Mouse (Mus musculus) small intestine, adult 2 months (tissue): Measurements from ENCODE around the gene Ppm1g. TPM values are rescaled to one million over a fixed set of nuclear protein-coding genes. Genes with fewer than 3 reads are reported as not detected.
A peak's percentile ranks its signal among the peaks of the same experiment; 100 is the strongest.

ENCODE experiments used
- H3K27ac ChIP-seq: fragments of 200-500 bp; 2 replicates; pipeline ENCODE4 v1.5.1; 2012; ENCODE audit warnings: low read depth, low read length, control low read depth, inconsistent platforms; ENCODE audit not compliant: insufficient read depth
- H3K27me3 ChIP-seq: fragments of 200-500 bp; 2 replicates; pipeline ENCODE4 v1.6.1; 2012; ENCODE audit warnings: mild to moderate bottlenecking, moderate library complexity, low read length, inconsistent platforms; ENCODE audit not compliant: control insufficient read depth, insufficient read depth
- H3K36me3 ChIP-seq: fragments of 200-500 bp; 2 replicates; pipeline ENCODE4 v1.6.1; 2012; ENCODE audit warnings: mild to moderate bottlenecking, low read length, control low read depth, inconsistent platforms; ENCODE audit not compliant: control insufficient read depth, insufficient read depth
- H3K4me1 ChIP-seq: fragments of 200-500 bp; 2 replicates; pipeline ENCODE4 v1.6.1; 2012; ENCODE audit warnings: low read length, inconsistent platforms, mixed read lengths; ENCODE audit not compliant: control insufficient read depth, insufficient read depth, insufficient read length
- H3K4me3 ChIP-seq: fragments of 200-500 bp; 2 replicates; pipeline ENCODE4 v1.5.1; 2012; ENCODE audit warnings: low read depth, mild to moderate bottlenecking, control low read depth, inconsistent platforms, low read length, moderate library complexity
- CTCF ChIP-seq: fragments of 200-500 bp; IDR thresholded peaks from 2 replicates; pipeline ENCODE4 v1.5.1; 2012; ENCODE audit warnings: low read depth, mild to moderate bottlenecking, control low read depth, inconsistent platforms, low read length, moderate library complexity, mixed read lengths; ENCODE audit not compliant: insufficient replicate concordance, insufficient read length; ENCODE audit errors: extremely low read depth
- POLR2A ChIP-seq: fragments of 200-500 bp; IDR thresholded peaks from 2 replicates; pipeline ENCODE4 v1.6.1; 2012; ENCODE audit warnings: low read depth, mild to moderate bottlenecking, control low read depth, inconsistent platforms, low read length, moderate library complexity
- WGBS: fragments of 180-500 bp; shearing (Covaris S2); methylation state at CpG from one replicate; pipeline ENCODE4 v1.1.7; 2018; 5-methylcytosine and 5-hydroxymethylcytosine counted together
- polyA plus RNA-seq: library from polyadenylated mRNA; depleted of rRNA; stranded (reverse); fragments of >200 nt; gene quantifications from 2 replicates; pipeline ENCODE4 v1.2.3, GENCODE M21; 2012

Ppm1g gene
- polyA plus RNA-seq, 1 experiment = 67.7 TPM

GRCm38 (mm10) chr5:31190201-31190600, 30.3 kb downstream of the Ppm1g start:
- WGBS = 91% methylated on average over 9 of the region's 9 CpGs
- H3K4me3 ChIP-seq = no peak overlapping the region
- H3K27ac ChIP-seq = no peak overlapping the region
- no peak for TF ChIP-seq CTCF
- TF ChIP-seq POLR2A = no peak
- H3K4me1 ChIP-seq = peaks cover 6% of the 10 kb centered on the region; the same call in 1 of the 2 replicates
- peaks cover 41% of the 10 kb centered on the region for H3K36me3 ChIP-seq
- H3K27me3 ChIP-seq = no peaks in the 10 kb centered on the region

GRCm38 (mm10) chr5:31188223-31188840, 32.2 kb downstream of the Ppm1g start:
- H3K4me1 ChIP-seq = peaks cover 6% of the 10 kb centered on the region; the same call in 1 of the 2 replicates
- TF ChIP-seq POLR2A (no peak), CTCF (no peak)
- H3K4me3 ChIP-seq = no peak overlapping the region
- WGBS = 74% methylated on average over 4 of the region's 4 CpGs
- H3K27ac ChIP-seq = no peak overlapping the region
- no peaks in the 10 kb centered on the region for H3K27me3 ChIP-seq
- H3K36me3 ChIP-seq = peaks cover 37% of the 10 kb centered on the region

- Histone ChIP-seq H3K4me1 (peaks cover 2% of the 10 kb centered on the region; the same call in 1 of the 2 replicates), H3K36me3 (peaks cover 17% of the 10 kb centered on the region), H3K4me3 (no peak overlapping the region), H3K27me3 (no peaks in the 10 kb centered on the region), H3K27ac (no peak overlapping the region)
- WGBS = 58% methylated on average over 4 of the region's 4 CpGs
- TF ChIP-seq CTCF (no peak), POLR2A (no peak)
Measured at GRCm38 (mm10) chr5:31183678-31184077, 36.8 kb downstream of the Ppm1g start.

GRCm38 (mm10) chr5:31181183-31181770, 39.2 kb downstream of the Ppm1g start:
- Histone ChIP-seq H3K27me3 (no peaks in the 10 kb centered on the region), H3K4me1 (peaks cover 2% of the 10 kb centered on the region; the same call in 1 of the 2 replicates), H3K27ac (no peak overlapping the region), H3K36me3 (no peaks in the 10 kb centered on the region), H3K4me3 (no peak overlapping the region)
- WGBS = 92% methylated on average over 9 of the region's 9 CpGs
- TF ChIP-seq POLR2A (no peak), CTCF (no peak)

- WGBS = under 1% methylated on average over 59 of the region's 59 CpGs
- Histone ChIP-seq H3K4me3 (peak within 1 kb of the TSS; percentile 87), H3K36me3 (no peaks in the 10 kb centered on the region), H3K27me3 (no peaks in the 10 kb centered on the region), H3K27ac (peak within 1 kb of the TSS; percentile 95), H3K4me1 (peaks cover 2% of the 10 kb centered on the region; the same call in 1 of the 2 replicates)
- TF ChIP-seq POLR2A (peak; percentile 80), CTCF (0 out of 2 replicates have a peak, but pooled peaks have one; percentile 7)
Measured at GRCm38 (mm10) chr5:31179766-31180630, 40.5 kb downstream of the Ppm1g start, which contains the start of the genes Gm29609 and Gtf3c2. TSS of gene Gm29609 (minus strand) at chr5:31179911. TSS of gene Gtf3c2 (minus strand) at chr5:31180144.

- H3K4me1 ChIP-seq = peaks cover 2% of the 10 kb centered on the region; the same call in 1 of the 2 replicates
- under 1% methylated on average over 25 of the region's 25 CpGs for WGBS
- 0 out of 2 replicates have a peak, but pooled peaks have one; percentile 9 for TF ChIP-seq CTCF
- no peak for TF ChIP-seq POLR2A
- peaks cover 2% of the 10 kb centered on the region; the same call in 1 of the 2 replicates for H3K36me3 ChIP-seq
- peak overlapping the region; percentile 95 for H3K27ac ChIP-seq
- H3K4me3 ChIP-seq = peak overlapping the region; percentile 87
- no peaks in the 10 kb centered on the region for H3K27me3 ChIP-seq
Measured at GRCm38 (mm10) chr5:31179301-31179765, 41.2 kb downstream of the Ppm1g start.

- H3K27ac ChIP-seq = no peak overlapping the region
- H3K36me3 ChIP-seq = peaks cover 83% of the 10 kb centered on the region
- no peak overlapping the region for H3K4me3 ChIP-seq
- 88% methylated on average over 4 of the region's 4 CpGs for WGBS
- H3K4me1 ChIP-seq = no peaks in the 10 kb centered on the region
- no peak for TF ChIP-seq CTCF
- no peak for TF ChIP-seq POLR2A
- H3K27me3 ChIP-seq = no peaks in the 10 kb centered on the region
Measured at GRCm38 (mm10) chr5:31168630-31169029, 51.9 kb downstream of the Ppm1g start.
